Comparison of ENCODE assay signal across 16 mouse cellular contexts in the genomic region with DNA sequence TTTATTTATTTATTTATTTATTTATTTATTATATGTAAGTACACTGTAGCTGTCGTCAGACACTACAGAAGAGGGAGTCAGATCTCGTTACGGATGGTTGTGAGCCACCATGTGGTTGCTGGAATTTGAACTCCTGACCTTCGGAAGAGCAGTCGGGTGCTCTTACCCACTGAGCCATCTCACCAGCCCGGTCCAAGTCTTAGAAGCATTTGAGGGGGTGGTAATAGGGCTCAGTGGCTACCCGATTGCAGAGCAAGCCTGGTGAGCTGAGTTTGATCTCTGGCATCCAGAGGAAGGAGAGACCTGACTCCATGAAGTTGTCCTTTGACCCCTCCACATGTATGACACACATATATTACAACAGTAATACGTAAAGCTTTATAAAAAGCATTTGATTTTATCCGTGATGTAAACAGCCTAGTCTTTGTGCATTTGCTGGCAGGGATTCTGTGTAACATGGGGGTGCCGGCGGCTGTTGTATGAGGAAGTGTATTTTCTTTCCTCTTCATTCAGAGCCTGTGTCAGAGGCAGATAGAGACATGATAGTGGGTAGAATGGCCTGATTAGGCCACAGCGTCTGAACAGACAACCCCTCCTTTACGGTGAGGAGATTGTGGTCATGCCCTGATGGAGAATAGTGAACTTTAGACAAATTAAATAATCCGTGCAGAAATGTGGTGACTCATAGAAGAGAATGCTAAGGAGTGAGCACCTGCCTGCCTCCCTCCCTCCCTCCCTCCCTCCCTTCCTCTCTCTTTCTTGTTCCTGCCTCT. TPM values are rescaled to one million over a fixed set of nuclear protein-coding genes. Genes with fewer than 3 reads are reported as not detected.
A peak's percentile ranks its signal among the peaks of the same experiment; 100 is the strongest.
DNase-seq lines count a peak whose midpoint lies in the region; ATAC-seq and TF ChIP-seq lines count a peak whose summit lies in the region.
"Had no signal": no experiment of that assay in that cellular context is flagged by ENCODE, and none has a peak within 500 bp of the region (broad histone marks: within the 10 kb centered on the region; RNA-seq: fewer than 3 reads in every experiment).

No protein-coding gene starts in this region.

- H3K4me2 ChIP-seq in kidney, embryonic 15.5 days = no peak overlapping the region
- H3K4me2 ChIP-seq: embryonic facial prominence, embryonic 13.5 days had no signal

- H3K27ac ChIP-seq in kidney, embryonic 15.5 days = peak overlapping the region; percentile 64
- H3K27ac ChIP-seq: embryonic facial prominence, embryonic 13.5 days; macrophage had no signal

- H3K27me3 ChIP-seq in G1E (ENCODE audit: insufficient read depth, low read length) = peaks cover 9% of the 10 kb centered on the region
- H3K27me3 ChIP-seq in Patski = no peaks in the 10 kb centered on the region
- H3K27me3 ChIP-seq in kidney, embryonic 15.5 days = no peaks in the 10 kb centered on the region
- H3K27me3 ChIP-seq: embryonic facial prominence, embryonic 13.5 days had no signal

- H3K4me1 ChIP-seq in G1E (ENCODE audit: insufficient read depth, low read depth, low read length) = peaks cover 10% of the 10 kb centered on the region
- H3K4me1 ChIP-seq in kidney, embryonic 15.5 days = peaks cover 51% of the 10 kb centered on the region

- no peaks in the 10 kb centered on the region for H3K36me3 ChIP-seq in G1E (replicated peaks)
- H3K36me3 ChIP-seq in kidney, embryonic 15.5 days = no peaks in the 10 kb centered on the region
- H3K36me3 ChIP-seq: embryonic facial prominence, embryonic 13.5 days had no signal

- ATAC-seq in G1E (ENCODE audit: extremely low read depth, insufficient number of reproducible peaks, low FRiP score, poor library complexity, severe bottlenecking) (peak; percentile 26; the same call in 1 of the 2 replicates), Patski (peak; percentile 42)
- ATAC-seq in kidney, embryonic 15.5 days (replicated peaks; ENCODE audit: low FRiP score) = peak; percentile 65
- ATAC-seq: inflammation-experienced regulatory T-cells, adult 6 months; midbrain, embryonic 16.5 days had no signal

- no peaks in the 10 kb centered on the region for H3K9me3 ChIP-seq in G1E (replicated peaks)
- no peaks in the 10 kb centered on the region for H3K9me3 ChIP-seq in kidney, embryonic 15.5 days (replicated peaks)
- H3K9me3 ChIP-seq: embryonic facial prominence, embryonic 13.5 days had no signal

- H3K4me3 ChIP-seq in G1E (ENCODE audit: low read depth, low read length) = no peak overlapping the region
- no peak overlapping the region for H3K4me3 ChIP-seq in kidney, embryonic 15.5 days (replicated peaks)
- H3K4me3 ChIP-seq: embryonic facial prominence, embryonic 13.5 days; heart, adult 2 months had no signal

- 63% methylated on average over 14 of the region's 14 CpGs for WGBS in kidney, embryonic 15.5 days

- DNase-seq in kidney, adult 11 months = peak; percentile 53
- DNase-seq in kidney, adult 18-20 months = no peak
- no peak for DNase-seq in G1E (ENCODE audit: low spot score)
- DNase-seq in Patski (ENCODE audit: low read depth, low spot score) = no peak
- no peak for DNase-seq in left cerebral cortex, adult 11 months (ENCODE audit: low spot score)
- DNase-seq in thymus, postnatal 4 days = no peak
- no peak for DNase-seq in lung, postnatal 10 days
- DNase-seq: heart, adult 2 months; heart, postnatal 4 days; liver; lung, adult 2 months had no signal

- TF ChIP-seq CTCF in G1E (IDR thresholded peaks at IDR 0.05; ENCODE audit: low read depth, low read length) = no peak
- TF ChIP-seq CTCF in Patski (IDR thresholded peaks at IDR 0.05) = no peak

- CTCF ChIA-PET in Patski (lab: Charles Lee) = interaction anchor here (1.1 to 1.8 kb wide), 2 partner anchors 8 to 19 kb away, joined by 3 to 7 read pairs; no protein-coding TSS in a partner anchor

- POLR2A ChIA-PET in Patski (lab: Charles Lee) = interaction anchor here (1.1 kb wide), 1 partner anchor 9 kb away, joined by 3 read pairs; no protein-coding TSS in a partner anchor

- in situ Hi-C loops in Patski (cut with MboI; ENCODE audit: low pct_unique_long_range_greater_than_20kb) = no loop called here

- H3K9ac ChIP-seq in kidney, embryonic 15.5 days = no peak overlapping the region
- H3K9ac ChIP-seq: embryonic facial prominence, embryonic 13.5 days had no signal

RNA-seq across cellular contexts. Expression of a gene that starts 38.3 kb away (rescaled TPM):
- total RNA-seq in G1E (2014; fragmentation: Nextera tagmentation) (not detected in 2 replicates), G1E (2017) (0.29 and 0.82 TPM in 2 replicates)
- polyA plus RNA-seq in G1E (2012) (not detected in 2 replicates), Patski (2021) (86.9 TPM)
- polyA plus RNA-seq in kidney, embryonic 15.5 days (2015; fragmentation: Nextera tagmentation; extraction: Ambion mirVana) = 60.2 and 60.9 TPM in 2 replicates

Comparison
In these comparisons a context has a peak if more than half of its experiments do, and no peak if none do; other contexts are left out.
1. RNA of a gene that starts 38.3 kb away (polyA plus RNA-seq): 86.9 TPM in Patski (single experiment) and 60.2 to 60.9 TPM in kidney, embryonic 15.5 days; not detected in G1E; every median in the first group is over 10 times any median in the second.
2. Peak in every context shown above with its lines, with median percentiles within 50 percentile points of each other: ATAC-seq.